Mouse (Mus musculus): Measurements from ENCODE around the gene Clmn. TPM values are rescaled to one million over a fixed set of nuclear protein-coding genes. Genes with fewer than 3 reads are reported as not detected.
A peak's percentile ranks its signal among the peaks of the same experiment; 100 is the strongest.
"Not testable (repeated sequence)": the region's sequence is repeated elsewhere in the genome, so short reads cannot be mapped to it uniquely, and the experiment has no call there.

The Clmn gene
- polyA plus RNA-seq, 1 experiment = 4.7 TPM

GRCm38 (mm10) chr12:104847227-104847626 lies 17.6 kb downstream of the Clmn start:
- DNase-seq (ENCODE audit: low read depth, low spot score) = no peak
- 72% methylated on average over 4 of the region's 4 CpGs for WGBS

GRCm38 (mm10) chr12:104845707-104846106 lies 19.2 kb downstream of the Clmn start:
- DNase-seq (ENCODE audit: low read depth, low spot score) = peak; percentile 86
- WGBS = 5% methylated on average over 11 of the region's 11 CpGs

- DNase-seq (ENCODE audit: low read depth, low spot score) = no peak
Observed at GRCm38 (mm10) chr12:104844989-104845388, 19.9 kb downstream of the Clmn start.

GRCm38 (mm10) chr12:104844279-104844678 lies 20.6 kb downstream of the Clmn start:
- WGBS = 33% methylated on average over 4 of the region's 4 CpGs
- DNase-seq (ENCODE audit: low read depth, low spot score) = no peak

More at GRCm38 (mm10) chr12:104844989-104845388, 19.9 kb downstream of the Clmn start:
- WGBS = 44% methylated on average over 4 of the region's 4 CpGs

- no peak for DNase-seq (ENCODE audit: low read depth, low spot score)
- 42% methylated on average over 3 of the region's 3 CpGs for WGBS
Observed at GRCm38 (mm10) chr12:104841256-104841655, 23.6 kb downstream of the Clmn start.

GRCm38 (mm10) chr12:104838987-104839386 lies 25.9 kb downstream of the Clmn start:
- no peak for DNase-seq (ENCODE audit: low read depth, low spot score)
- WGBS = 75% methylated on average over 4 of the region's 4 CpGs

- DNase-seq (ENCODE audit: low read depth, low spot score) = no peak
Observed at GRCm38 (mm10) chr12:104838462-104838861, 26.4 kb downstream of the Clmn start.

- 78% methylated on average over 13 of the region's 13 CpGs for WGBS
- no peak for DNase-seq (ENCODE audit: low read depth, low spot score)
Observed at GRCm38 (mm10) chr12:104837957-104838401, 26.9 kb downstream of the Clmn start.

- no peak for DNase-seq (ENCODE audit: low read depth, low spot score)
- WGBS = 62% methylated on average over 2 of the region's 2 CpGs
Observed at GRCm38 (mm10) chr12:104837111-104837837, 27.6 kb downstream of the Clmn start.

- WGBS = 84% methylated on average over 6 of the region's 6 CpGs
- no peak for DNase-seq (ENCODE audit: low read depth, low spot score)
Observed at GRCm38 (mm10) chr12:104836230-104836629, 28.6 kb downstream of the Clmn start.

- no peak for DNase-seq (ENCODE audit: low read depth, low spot score)
- 74% methylated on average over 19 of the region's 19 CpGs for WGBS
Observed at GRCm38 (mm10) chr12:104835369-104836094, 29.3 kb downstream of the Clmn start.

GRCm38 (mm10) chr12:104834772-104835171 lies 30.1 kb downstream of the Clmn start:
- no peak for DNase-seq (ENCODE audit: low read depth, low spot score)
- 77% methylated on average over 4 of the region's 4 CpGs for WGBS

- 84% methylated on average over 17 of the region's 17 CpGs for WGBS
- DNase-seq (ENCODE audit: low read depth, low spot score) = no peak
Observed at GRCm38 (mm10) chr12:104830666-104831435, 34.0 kb downstream of the Clmn start.

GRCm38 (mm10) chr12:104830283-104830639 lies 34.6 kb downstream of the Clmn start:
- DNase-seq (ENCODE audit: low read depth, low spot score) = no peak
- WGBS = 39% methylated on average over 7 of the region's 7 CpGs

- peak; percentile 87 for DNase-seq (ENCODE audit: low read depth, low spot score)
- WGBS = 28% methylated on average over 6 of the region's 6 CpGs
Observed at GRCm38 (mm10) chr12:104829596-104830282, 35.1 kb downstream of the Clmn start.

GRCm38 (mm10) chr12:104828986-104829385 lies 35.9 kb downstream of the Clmn start:
- 43% methylated on average over 4 of the region's 4 CpGs for WGBS
- DNase-seq (ENCODE audit: low read depth, low spot score) = not testable (repeated sequence)

- no peak for DNase-seq (ENCODE audit: low read depth, low spot score)
- WGBS = 83% methylated on average over 6 of the region's 6 CpGs
Observed at GRCm38 (mm10) chr12:104827721-104828120, 37.2 kb downstream of the Clmn start.

- no peak for DNase-seq (ENCODE audit: low read depth, low spot score)
- 12% methylated on average over 6 of the region's 6 CpGs for WGBS
Observed at GRCm38 (mm10) chr12:104824907-104825267, 40.0 kb downstream of the Clmn start.

- 44% methylated on average over 12 of the region's 12 CpGs for WGBS
- peak; percentile 93 for DNase-seq (ENCODE audit: low read depth, low spot score)
Observed at GRCm38 (mm10) chr12:104824244-104824906, 40.5 kb downstream of the Clmn start.

Data from large intestine, adult 2 months (tissue).